ENCODE assay signal across 14 mouse cellular contexts in genomic region chr10:102622583-102623008, GRCm38 (mm10).
DNase-seq lines count a peak whose midpoint lies in the region; ATAC-seq and TF ChIP-seq lines count a peak whose summit lies in the region.
"Had no signal": no experiment of that assay in that cellular context is flagged by ENCODE, and none has a peak within 500 bp of the region (broad histone marks: within the 10 kb centered on the region; RNA-seq: fewer than 3 reads in every experiment).

No protein-coding gene starts in this region.

- no peaks in the 10 kb centered on the region for H3K36me3 ChIP-seq in embryonic facial prominence, embryonic 14.5 days (ENCODE audit: control insufficient read depth, insufficient read depth, low read length)
- H3K36me3 ChIP-seq in embryonic facial prominence, embryonic 10.5 days (replicated peaks) = no peaks in the 10 kb centered on the region
- H3K36me3 ChIP-seq: hindbrain, embryonic 10.5 days; intestine, embryonic 15.5 days; limb, embryonic 12.5 days had no signal

- no peaks in the 10 kb centered on the region for H3K9me3 ChIP-seq in embryonic facial prominence, embryonic 14.5 days (ENCODE audit: control insufficient read depth, low read length)
- no peaks in the 10 kb centered on the region for H3K9me3 ChIP-seq in embryonic facial prominence, embryonic 10.5 days
- H3K9me3 ChIP-seq: hindbrain, embryonic 10.5 days; intestine, embryonic 15.5 days; limb, embryonic 12.5 days had no signal

- H3K4me2 ChIP-seq in embryonic facial prominence, embryonic 14.5 days (ENCODE audit: low read depth, low read length) = no peak overlapping the region
- H3K4me2 ChIP-seq: intestine, embryonic 15.5 days; limb, embryonic 12.5 days had no signal

- WGBS in embryonic facial prominence, embryonic 14.5 days = 60% methylated on average over 2 of the region's 2 CpGs
- 68% methylated on average over 2 of the region's 2 CpGs for WGBS in embryonic facial prominence, embryonic 10.5 days

- no peaks in the 10 kb centered on the region for H3K4me1 ChIP-seq in embryonic facial prominence, embryonic 14.5 days (ENCODE audit: control insufficient read depth, insufficient read depth, low read length)
- no peaks in the 10 kb centered on the region for H3K4me1 ChIP-seq in embryonic facial prominence, embryonic 10.5 days
- H3K4me1 ChIP-seq: hindbrain, embryonic 10.5 days; intestine, embryonic 15.5 days; limb, embryonic 12.5 days had no signal

- peak; percentile 33 for DNase-seq in embryonic facial prominence, embryonic 14.5 days (ENCODE audit: low spot score)
- no peak for DNase-seq in embryonic facial prominence, embryonic 10.5 days (ENCODE audit: low spot score)
- no peak for DNase-seq in layer of hippocampus, adult 2 months (ENCODE audit: low spot score in 2 of 2)
- no peak for DNase-seq in layer of hippocampus, postnatal 14 days (ENCODE audit: low spot score in 2 of 2)
- DNase-seq in brain, adult 2 months (ENCODE audit: low read depth, low spot score) = peak; percentile 53
- DNase-seq in skeletal muscle tissue, adult 2 months (ENCODE audit: low read depth, low spot score) = peak; percentile 18
- no peak for DNase-seq in thymus, postnatal 14 days
- no peak for DNase-seq in spleen, postnatal 14 days (ENCODE audit: low spot score in 2 of 2)
- DNase-seq: adrenal gland, postnatal 14 days; kidney, postnatal 25 days; lung, postnatal 4 days had no signal

- H3K27ac ChIP-seq in embryonic facial prominence, embryonic 14.5 days (replicated peaks; ENCODE audit: low read depth, low read length) = no peak overlapping the region
- no peak overlapping the region for H3K27ac ChIP-seq in embryonic facial prominence, embryonic 10.5 days (replicated peaks)
- H3K27ac ChIP-seq in layer of hippocampus, adult 2 months = no peak overlapping the region
- H3K27ac ChIP-seq: hindbrain, embryonic 10.5 days; intestine, embryonic 15.5 days; limb, embryonic 12.5 days had no signal

- TF ChIP-seq CTCF in layer of hippocampus, adult 2 months (conservative IDR thresholded peaks at IDR 0.05) = peak; percentile 57

- no peak overlapping the region for H3K4me3 ChIP-seq in embryonic facial prominence, embryonic 14.5 days (ENCODE audit: low read depth, low read length)
- H3K4me3 ChIP-seq in embryonic facial prominence, embryonic 10.5 days = no peak overlapping the region
- H3K4me3 ChIP-seq in layer of hippocampus, adult 2 months = no peak overlapping the region
- H3K4me3 ChIP-seq: hindbrain, embryonic 10.5 days; intestine, embryonic 15.5 days; limb, embryonic 12.5 days had no signal

- H3K27me3 ChIP-seq in embryonic facial prominence, embryonic 14.5 days (replicated peaks; ENCODE audit: control insufficient read depth, insufficient read depth, low read length) = no peaks in the 10 kb centered on the region
- no peaks in the 10 kb centered on the region for H3K27me3 ChIP-seq in embryonic facial prominence, embryonic 10.5 days (replicated peaks; ENCODE audit: low read depth, poor library complexity, severe bottlenecking)
- H3K27me3 ChIP-seq: intestine, embryonic 15.5 days; limb, embryonic 12.5 days had no signal

- ATAC-seq in embryonic facial prominence, embryonic 14.5 days (ENCODE audit: low read depth) = no peak
- ATAC-seq: intestine, embryonic 15.5 days had no signal

- no peak overlapping the region for H3K9ac ChIP-seq in embryonic facial prominence, embryonic 14.5 days (ENCODE audit: low read depth, low read length)
- H3K9ac ChIP-seq: intestine, embryonic 15.5 days; limb, embryonic 12.5 days had no signal

Comparison
In these comparisons a context has a peak if more than half of its experiments do, and no peak if none do; other contexts are left out.
1. DNase-seq: peak in embryonic facial prominence, embryonic 14.5 days (single experiment), brain, adult 2 months (single experiment) and skeletal muscle tissue, adult 2 months (single experiment); none in embryonic facial prominence, embryonic 10.5 days (single experiment), layer of hippocampus, adult 2 months (0 of 2), layer of hippocampus, postnatal 14 days (0 of 2), thymus, postnatal 14 days (single experiment) and spleen, postnatal 14 days (0 of 2).